Mouse (Mus musculus) right cerebral cortex, postnatal 4 days (tissue): ENCODE data around the gene Slc25a27.

Experiments
- DNase-seq: peaks from one replicate; pipeline ENCODE4 v3.0.0-alpha.2; 2022

Gene Slc25a27

GRCm38 (mm10) chr17:43645136-43645535 is 21.9 kb downstream of the Slc25a27 start:
- no peak for DNase-seq

- DNase-seq: no peak
Measured at GRCm38 (mm10) chr17:43644375-43644774, 22.6 kb downstream of the Slc25a27 start.

- DNase-seq: no peak
Measured at GRCm38 (mm10) chr17:43643191-43643590, 23.8 kb downstream of the Slc25a27 start.

GRCm38 (mm10) chr17:43640825-43641224 is 26.2 kb downstream of the Slc25a27 start:
- DNase-seq: no peak

GRCm38 (mm10) chr17:43637146-43637545 is 29.9 kb downstream of the Slc25a27 start:
- DNase-seq: no peak

GRCm38 (mm10) chr17:43630427-43630760 is 36.6 kb downstream of the Slc25a27 start:
- peak; percentile 8 for DNase-seq

- DNase-seq: peak; percentile 46
Measured at GRCm38 (mm10) chr17:43629496-43630426, 37.3 kb downstream of the Slc25a27 start, which contains the start of gene Tdrd6. TSS of gene Tdrd6 (minus strand) at chr17:43630299.

- DNase-seq: no peak
Measured at GRCm38 (mm10) chr17:43629026-43629495, 38.0 kb downstream of the Slc25a27 start.

- no peak for DNase-seq
Measured at GRCm38 (mm10) chr17:43628246-43628645, 38.8 kb downstream of the Slc25a27 start.

- no peak for DNase-seq
Measured at GRCm38 (mm10) chr17:43622076-43622475, 44.9 kb downstream of the Slc25a27 start.

- DNase-seq: no peak
Measured at GRCm38 (mm10) chr17:43619156-43619555, 47.9 kb downstream of the Slc25a27 start.

GRCm38 (mm10) chr17:43612221-43612620 is 54.8 kb downstream of the Slc25a27 start:
- DNase-seq: no peak

GRCm38 (mm10) chr17:43611586-43611985 is 55.4 kb downstream of the Slc25a27 start:
- peak; percentile 76 for DNase-seq

GRCm38 (mm10) chr17:43606704-43607103 is 60.3 kb downstream of the Slc25a27 start:
- peak; percentile 73 for DNase-seq

GRCm38 (mm10) chr17:43598706-43599105 is 68.3 kb downstream of the Slc25a27 start:
- no peak for DNase-seq

- DNase-seq: no peak
Measured at GRCm38 (mm10) chr17:43597742-43598141, 69.3 kb downstream of the Slc25a27 start.

- no peak for DNase-seq
Measured at GRCm38 (mm10) chr17:43592296-43593291, 74.4 kb downstream of the Slc25a27 start.
